Mouse (Mus musculus) right cerebral cortex, adult 18-20 months (tissue): ENCODE results near the gene Herc1.
"Not testable (repeated sequence)": the region's sequence is repeated elsewhere in the genome, so short reads cannot be mapped to it uniquely, and the experiment has no call there.

ENCODE experiments used
- DNase-seq: peaks from one replicate; pipeline ENCODE4 v3.0.0; 2022; ENCODE audit warnings: mixed read lengths

The Herc1 gene

GRCm38 (mm10) chr9:66349144-66349859 lies 948 bp upstream of the Herc1 start:
- no peak for DNase-seq

DNA sequence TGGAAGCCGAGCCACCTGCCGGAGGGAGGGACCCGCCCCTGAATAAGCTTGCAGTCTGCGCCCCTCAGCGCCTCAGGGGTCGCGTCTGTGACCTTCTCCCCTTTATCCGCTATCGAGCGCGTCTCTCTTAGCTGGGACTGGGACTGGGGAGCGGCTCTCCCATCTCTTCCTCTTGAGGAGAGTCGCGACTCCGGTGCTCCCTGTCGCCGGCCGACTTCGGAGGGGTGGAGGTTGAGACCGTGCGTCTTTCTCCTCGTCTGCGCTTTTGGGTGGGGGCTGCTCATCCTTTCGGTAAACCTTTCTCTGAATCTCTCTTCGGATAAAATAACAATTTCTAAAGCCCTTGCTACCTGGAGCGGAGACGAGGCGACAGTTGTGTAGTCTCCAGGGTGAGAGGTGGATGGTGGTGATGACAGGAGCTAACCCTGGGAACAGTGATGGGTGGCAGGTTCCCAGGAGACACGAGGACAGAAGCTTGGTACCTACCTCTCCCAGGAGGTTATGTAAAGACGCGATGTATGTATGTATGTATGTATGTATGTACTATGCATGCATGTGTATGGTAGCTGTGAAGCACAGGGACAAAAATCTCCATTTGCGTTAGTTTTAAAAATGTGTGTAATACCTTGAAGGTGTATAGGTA lies 659 bp downstream of the Herc1 start:
- peak; percentile 23 for DNase-seq

GRCm38 (mm10) chr9:66352704-66353103 lies 2.5 kb downstream of the Herc1 start:
- DNase-seq: no peak

GRCm38 (mm10) chr9:66359135-66359534 lies 8.9 kb downstream of the Herc1 start:
- no peak for DNase-seq

- DNase-seq: peak; percentile 12
These were observed 10.0 kb downstream of the Herc1 start for GRCm38 (mm10) chr9:66360143-66360690.

- DNase-seq: no peak
These were observed 18.7 kb downstream of the Herc1 start for GRCm38 (mm10) chr9:66368890-66369433.

DNA sequence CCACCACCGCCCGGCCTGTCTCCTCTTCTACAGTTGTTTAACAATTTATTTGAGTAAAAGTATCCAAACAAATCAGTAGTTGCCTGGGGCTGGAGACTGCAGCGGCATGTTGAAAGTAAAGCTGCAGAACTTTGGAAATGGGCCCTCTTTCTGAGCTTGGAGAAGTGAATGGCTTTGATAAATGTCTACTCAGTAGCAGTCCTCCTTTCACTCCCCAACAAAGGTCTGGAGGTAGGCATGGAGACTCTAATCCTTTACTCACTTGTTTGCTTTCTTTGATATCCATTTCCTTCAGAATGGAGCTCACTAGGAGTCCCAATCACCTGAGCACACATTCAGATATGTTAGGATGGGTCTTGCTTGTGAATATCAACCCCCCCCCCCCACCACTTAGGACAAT lies 20.1 kb downstream of the Herc1 start:
- DNase-seq: no peak

DNA sequence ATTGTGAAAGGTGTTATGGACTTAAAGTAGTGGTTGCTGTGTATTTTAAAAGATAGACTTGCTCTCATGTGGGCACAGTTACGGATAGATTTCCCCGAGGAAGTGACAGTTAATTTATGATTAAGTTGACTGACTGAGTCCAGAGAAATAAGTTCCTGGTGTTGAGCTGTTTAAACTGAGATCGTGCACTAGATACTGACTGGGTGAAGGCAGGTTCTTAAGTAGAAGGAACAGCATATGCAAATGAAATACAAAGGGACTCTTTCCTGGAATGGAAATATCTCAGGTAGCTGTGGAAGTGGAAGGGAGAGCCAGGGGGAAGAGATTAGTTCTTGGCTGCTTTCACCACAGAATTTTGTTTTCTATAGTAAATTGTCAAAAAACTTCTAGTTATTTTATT lies 20.6 kb downstream of the Herc1 start:
- no peak for DNase-seq

DNA sequence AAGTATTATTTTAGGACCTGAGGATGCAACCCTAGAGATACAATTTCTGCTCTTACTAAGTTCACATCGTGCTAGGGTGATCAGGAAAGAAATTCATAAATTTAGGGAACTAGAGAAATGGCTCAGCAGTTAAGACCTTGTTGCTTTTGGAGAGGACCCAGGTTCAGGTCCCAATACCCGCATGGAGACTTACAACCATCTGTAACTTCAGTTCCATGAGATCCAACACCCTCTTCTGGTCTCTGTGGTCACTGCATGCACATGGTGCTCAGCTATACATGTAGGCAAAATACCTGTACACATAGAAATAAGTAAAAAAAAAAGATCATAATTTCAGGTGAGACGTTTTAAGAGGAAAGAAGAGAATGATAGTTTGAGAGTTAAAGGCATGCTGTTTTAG lies 23.2 kb downstream of the Herc1 start:
- no peak for DNase-seq

GRCm38 (mm10) chr9:66374495-66375478 lies 24.5 kb downstream of the Herc1 start:
- no peak for DNase-seq

GRCm38 (mm10) chr9:66383417-66383816 lies 33.2 kb downstream of the Herc1 start:
- DNase-seq: no peak

GRCm38 (mm10) chr9:66390338-66390737 lies 40.1 kb downstream of the Herc1 start:
- DNase-seq: not testable (repeated sequence)

GRCm38 (mm10) chr9:66393304-66393703 lies 43.1 kb downstream of the Herc1 start:
- DNase-seq: no peak

GRCm38 (mm10) chr9:66423492-66423891 lies 73.2 kb downstream of the Herc1 start:
- no peak for DNase-seq

GRCm38 (mm10) chr9:66440007-66440406 lies 89.8 kb downstream of the Herc1 start:
- DNase-seq: no peak

DNA sequence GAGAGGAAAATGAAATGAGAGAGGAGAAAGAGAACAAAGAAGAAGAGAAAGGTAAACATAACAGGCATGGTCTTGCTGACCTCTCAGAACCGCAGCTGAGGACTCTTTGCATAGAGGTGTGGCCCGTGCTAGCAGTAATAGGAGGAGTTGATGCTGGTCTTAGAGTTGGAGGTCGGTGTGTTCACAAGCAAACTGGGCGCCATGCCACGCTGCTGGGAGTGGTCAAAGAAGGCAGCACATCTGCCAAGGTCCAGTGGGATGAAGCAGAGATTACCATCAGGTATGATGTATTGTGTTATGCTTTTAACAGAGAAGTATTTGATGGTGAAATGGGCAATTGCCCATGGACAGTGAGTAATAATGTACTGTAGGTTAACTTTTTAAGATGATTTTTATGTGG lies 98.0 kb downstream of the Herc1 start:
- no peak for DNase-seq

GRCm38 (mm10) chr9:66465087-66465486 lies 114.8 kb downstream of the Herc1 start:
- no peak for DNase-seq

DNA sequence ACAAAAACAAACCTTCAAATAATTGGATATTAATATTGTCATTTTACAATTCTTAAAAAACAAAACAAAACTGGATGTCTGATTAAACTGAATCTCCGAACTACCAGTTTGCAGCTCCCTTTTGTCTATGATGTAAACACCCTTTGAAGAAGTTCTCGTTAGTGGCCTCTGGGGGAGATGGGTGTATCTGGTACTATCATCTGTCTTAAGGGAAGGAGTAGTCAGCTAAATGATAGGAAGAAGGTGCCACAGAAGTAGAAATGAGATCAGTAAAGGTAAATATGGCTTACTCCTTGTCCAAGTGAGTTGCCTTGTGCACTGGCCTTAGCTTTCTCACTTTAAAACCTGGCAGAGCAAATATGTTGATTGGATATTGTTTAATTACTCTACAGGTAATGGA lies 127.5 kb downstream of the Herc1 start:
- no peak for DNase-seq

GRCm38 (mm10) chr9:66483429-66483828 lies 133.2 kb downstream of the Herc1 start:
- DNase-seq: no peak

DNA sequence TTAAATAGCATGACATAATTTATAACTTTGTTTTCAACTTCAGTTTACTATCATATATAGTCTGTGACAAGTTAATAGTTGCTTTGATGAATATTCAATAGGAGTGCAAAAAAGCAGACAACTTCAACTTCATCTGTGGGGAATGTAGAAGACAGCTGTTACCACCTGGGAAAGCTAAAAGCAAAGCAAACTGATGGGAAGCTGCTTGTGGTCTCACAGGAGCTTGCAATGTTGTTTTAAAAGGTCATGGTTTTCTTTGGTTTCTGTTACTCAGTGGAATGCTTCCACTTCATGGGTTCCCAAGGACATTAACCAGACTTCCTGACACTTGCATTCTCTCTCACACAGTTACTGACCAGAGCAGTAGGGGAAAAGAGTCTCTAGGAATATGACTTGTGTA lies 138.5 kb downstream of the Herc1 start:
- no peak for DNase-seq

DNA sequence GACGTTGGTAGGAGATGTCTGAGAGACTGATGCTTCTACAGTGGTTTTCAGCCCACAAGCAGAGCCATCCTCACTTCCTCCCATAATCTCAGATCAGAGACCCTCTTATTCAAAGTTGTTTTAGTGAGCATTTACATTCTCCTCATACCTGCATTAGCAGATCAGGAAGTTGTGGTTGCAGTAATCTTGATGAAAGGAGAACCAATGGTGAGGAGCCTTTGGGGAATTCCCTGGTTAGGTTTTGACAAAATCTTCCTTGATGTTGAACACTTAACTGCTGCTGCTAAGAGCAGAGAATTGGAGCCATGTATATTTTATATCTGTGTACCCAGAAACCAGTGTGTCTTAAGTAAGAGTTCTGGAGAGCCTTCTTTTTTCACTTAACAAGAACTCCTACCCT lies 142.1 kb downstream of the Herc1 start:
- DNase-seq: no peak

DNA sequence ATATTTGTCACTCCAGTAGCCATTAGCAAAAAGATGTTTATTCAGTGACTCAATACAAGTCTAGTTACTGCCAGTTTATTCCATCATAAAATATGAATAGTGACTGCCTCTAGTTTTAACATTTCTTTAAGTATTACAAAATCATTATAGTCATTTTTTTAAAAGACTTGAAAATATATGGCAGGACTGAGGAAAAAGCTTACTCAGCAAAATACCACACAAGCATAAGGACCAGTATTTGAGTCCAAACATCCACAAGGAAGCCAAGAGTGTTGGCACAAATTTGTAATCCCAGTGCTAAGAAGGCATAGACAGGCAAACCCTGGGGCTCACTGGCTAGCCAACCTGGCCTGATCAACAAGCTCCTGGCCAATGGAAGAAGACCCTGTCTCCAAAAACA lies 143.7 kb downstream of the Herc1 start:
- no peak for DNase-seq

DNA sequence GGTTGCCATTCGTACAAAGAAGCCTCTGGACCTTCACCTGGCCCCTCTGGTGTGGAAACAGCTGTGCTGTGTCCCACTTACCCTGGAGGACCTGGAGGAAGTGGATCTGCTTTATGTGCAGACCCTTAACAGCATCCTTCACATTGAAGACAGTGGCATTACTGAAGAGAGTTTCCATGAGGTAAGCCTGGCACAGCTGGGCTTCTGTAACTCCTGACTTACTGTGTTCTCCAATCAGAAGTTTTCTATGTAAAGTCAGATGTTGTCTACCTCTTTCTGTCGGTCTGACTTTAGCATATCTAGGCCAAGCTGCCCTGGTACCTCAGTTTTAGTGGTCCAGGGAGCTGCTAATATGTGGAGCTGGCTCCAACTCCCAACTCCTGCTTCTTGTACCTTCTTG lies 151.0 kb downstream of the Herc1 start:
- DNase-seq: no peak
